Mouse (Mus musculus) embryo, embryonic 11.5 days (tissue): ENCODE measurements around the gene Fam198a.
"Not testable (repeated sequence)": the region's sequence is repeated elsewhere in the genome, so short reads cannot be mapped to it uniquely, and the experiment has no call there.

Source experiments
- DNase-seq: peaks from one replicate; pipeline ENCODE4 v3.0.0-alpha.2; 2012; ENCODE audit warnings: low read depth, low spot score

Fam198a gene

DNA sequence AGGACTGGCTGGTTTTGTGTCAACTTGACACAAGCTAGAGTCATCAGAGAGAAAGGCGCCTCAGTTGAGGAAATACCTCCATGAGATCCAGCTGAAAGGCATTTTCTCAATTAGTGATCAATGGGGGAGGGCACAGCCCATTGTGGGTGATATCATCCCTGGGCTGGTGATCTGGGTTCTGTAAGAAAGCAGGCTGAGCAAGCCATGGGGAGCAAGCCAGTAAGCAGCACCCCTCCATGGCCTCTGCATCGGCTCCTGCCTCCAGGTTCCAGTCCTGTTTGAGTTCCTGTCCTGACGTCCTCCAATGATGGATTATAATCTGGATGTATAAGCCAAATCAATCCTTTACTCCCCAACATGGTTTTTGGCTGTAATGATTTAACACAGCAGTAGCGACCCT lies 70.4 kb downstream of the Fam198a start:
- DNase-seq: not testable (repeated sequence)

DNA sequence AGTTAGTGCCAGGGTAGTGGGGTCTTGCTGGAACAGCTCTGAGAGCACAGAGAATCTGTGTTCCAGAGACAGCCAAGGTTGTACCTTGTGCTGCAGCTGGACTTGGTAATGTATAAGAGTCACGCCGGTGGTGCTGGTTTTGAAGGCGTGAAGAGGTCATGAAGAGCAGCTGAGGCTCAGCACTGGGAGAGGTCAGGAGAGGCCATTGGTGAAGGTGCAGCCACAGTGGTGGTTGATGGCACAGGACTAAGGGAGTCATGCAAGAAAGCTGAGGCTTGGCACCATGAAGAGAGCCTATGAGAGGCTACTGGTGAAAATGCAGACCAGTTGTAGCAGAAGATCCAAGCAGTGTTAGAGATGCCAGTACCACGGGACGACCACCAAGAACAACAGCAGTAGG lies 70.8 kb downstream of the Fam198a start:
- DNase-seq: no peak

DNA sequence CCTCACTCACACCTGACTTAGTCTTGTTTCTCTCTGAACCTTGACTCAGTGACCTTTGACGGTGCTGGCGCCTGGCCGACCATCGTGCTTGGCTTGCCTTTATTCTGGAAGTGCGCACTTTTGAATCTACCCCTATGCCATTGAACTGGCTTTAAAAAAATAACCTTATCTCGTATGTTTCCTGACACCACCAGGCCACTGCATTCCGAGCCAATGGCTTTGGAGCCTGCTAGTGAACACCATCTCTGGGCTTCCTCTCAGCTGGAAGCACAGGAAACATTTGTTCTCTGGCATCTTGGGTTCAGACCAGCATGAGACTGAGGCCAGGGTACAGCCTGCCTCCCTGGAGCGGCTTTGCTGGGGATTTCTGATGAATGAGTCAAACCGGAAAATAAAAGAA lies 72.0 kb downstream of the Fam198a start:
- no peak for DNase-seq

DNA sequence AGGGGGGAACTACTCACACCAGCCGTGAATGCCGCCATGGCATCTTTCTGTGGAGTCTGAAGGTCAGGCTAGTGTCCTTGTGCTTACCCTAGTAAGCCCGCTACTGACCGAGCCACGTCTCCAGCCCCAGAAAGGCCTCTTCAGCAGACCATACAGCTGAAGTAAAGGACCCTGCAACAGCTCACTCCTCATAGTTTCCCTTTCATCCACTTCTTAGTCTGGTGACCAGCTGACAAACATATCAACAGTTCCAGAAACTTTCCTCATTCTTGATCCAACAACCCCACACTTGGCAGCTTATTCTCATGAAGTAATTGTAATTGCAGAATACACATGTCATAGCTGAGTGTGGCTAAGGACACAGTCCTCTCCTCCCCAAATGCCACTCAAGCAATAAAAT lies 73.1 kb downstream of the Fam198a start:
- no peak for DNase-seq

DNA sequence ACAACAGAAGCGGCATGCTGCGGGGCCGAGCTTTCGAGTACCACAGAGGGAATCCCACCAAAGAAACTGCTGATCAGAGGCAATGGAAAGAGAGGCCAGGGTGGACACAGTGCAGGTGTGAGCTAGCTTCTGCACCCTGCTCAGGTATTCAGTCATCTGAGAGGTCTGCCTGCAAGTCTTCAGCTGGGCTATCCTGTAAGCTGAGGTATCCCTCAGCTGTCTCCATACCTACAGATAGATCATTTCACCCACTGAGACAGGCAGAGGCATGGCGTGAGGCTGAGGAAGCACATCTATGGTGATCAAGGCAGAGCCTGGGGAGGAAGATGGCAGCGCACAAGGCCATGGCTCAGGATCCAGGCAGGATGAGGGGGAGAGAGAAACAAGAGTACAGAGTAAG lies 73.6 kb downstream of the Fam198a start:
- no peak for DNase-seq

DNA sequence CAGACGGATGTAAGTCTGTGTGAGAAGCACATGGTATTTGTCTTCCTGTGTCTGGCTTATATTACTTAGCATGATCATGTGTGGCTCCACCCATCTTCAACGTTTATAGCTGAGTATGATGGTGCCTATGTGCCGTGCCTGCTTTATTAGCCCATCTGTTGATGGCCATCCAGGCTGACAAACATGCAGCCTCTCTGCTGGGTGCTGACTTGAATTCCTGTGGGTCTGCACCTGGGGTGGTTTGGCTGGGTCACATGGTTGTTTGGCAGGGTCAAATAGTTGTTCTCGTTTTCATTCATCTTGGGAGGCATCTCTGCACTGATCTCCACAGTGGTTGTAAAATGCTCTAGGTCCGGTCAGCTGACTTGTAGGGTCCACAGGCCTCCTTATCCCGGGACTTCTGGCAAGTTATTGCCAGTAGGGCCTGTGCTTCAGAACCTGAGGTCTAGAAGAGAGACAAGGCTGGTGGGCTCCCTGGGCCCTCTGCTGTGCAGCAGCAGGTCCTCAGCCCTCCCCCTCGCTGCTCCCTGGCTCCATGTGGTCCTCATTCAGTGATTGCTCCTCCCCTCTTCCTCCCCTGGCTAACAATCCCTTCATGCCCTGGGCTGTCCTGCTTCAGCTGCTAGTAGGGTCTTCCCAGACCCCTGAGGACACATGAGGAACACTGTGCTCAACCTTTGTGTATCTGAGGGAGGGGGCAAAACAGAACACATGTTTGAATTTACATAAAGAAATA lies 75.2 kb downstream of the Fam198a start:
- no peak for DNase-seq

DNA sequence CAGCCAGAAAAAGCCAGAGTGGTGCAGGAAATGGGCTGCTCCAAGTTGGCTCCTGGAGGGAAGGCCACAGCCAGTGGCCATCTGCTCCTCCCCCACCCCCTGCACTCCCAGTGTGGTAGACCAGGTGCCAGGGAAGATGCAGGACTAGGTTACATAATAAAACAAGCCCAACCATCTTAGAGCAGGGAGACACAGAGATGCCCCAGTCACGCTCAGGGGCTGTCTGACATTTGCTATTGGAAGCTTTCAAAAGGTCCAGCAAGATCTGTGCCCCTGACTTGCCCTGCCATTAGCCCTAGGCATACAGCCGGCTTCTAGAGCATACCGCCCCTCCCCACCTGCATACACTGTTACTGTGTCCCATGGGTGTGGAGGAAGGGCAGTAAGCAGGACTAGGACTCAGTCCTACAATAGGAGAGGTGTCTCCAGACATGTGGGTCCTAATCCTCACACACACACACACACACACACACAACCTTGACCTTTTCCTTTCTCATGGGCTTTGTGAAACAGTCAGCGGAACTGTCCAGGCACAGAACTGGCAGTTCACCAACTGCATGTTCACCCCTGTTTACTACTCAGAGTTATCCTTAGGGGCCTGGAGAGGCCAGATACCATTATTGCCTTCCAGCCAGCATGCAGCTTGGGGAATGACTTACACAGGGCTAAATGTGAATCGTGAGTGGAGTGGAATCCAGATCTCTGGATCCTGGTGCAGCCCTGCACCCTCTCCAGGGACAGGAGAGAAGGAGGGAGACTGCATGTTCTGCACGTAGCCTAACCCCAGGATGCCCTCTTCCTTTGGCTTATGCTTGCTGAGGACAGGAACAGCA lies 76.5 kb downstream of the Fam198a start:
- no peak for DNase-seq

DNA sequence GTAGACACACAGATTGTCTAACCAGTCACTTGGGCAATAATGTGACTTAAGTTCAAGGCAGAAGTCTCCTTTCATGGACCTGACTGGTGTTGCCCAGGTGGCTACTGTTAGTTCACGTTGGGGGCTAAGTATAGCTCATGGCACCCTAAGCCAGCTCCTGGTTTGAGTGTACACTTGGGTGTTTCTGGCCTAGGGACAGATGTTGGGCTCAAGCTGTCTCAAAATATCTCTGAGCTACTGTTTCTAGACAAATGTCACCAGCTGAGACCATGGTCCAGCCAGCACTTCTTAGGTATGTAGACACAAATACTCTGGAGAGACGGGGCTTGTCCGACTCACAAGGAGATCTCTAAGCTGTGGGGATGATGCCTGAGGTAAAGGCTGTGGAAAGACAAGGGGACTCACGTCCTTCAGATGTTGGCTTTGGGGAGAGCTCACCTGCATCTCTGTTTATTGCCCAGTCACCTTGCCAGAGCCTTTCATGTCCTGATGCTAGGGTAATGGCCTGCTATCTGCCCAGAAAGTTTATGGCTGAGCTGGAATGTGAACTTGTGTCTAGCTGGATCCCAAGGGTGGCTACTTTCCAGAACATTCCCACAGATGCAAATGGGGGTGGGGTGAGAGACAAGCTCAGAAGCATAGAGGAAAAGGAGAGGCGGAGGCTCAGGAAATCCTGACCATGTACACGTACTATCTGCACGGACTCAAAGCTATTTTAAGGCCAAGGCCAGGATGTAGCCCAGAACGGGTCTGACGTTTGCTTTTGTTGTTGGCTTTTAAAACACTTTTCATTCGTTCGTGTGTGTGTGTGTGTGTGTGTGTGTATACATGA lies 77.3 kb downstream of the Fam198a start:
- DNase-seq: no peak

DNA sequence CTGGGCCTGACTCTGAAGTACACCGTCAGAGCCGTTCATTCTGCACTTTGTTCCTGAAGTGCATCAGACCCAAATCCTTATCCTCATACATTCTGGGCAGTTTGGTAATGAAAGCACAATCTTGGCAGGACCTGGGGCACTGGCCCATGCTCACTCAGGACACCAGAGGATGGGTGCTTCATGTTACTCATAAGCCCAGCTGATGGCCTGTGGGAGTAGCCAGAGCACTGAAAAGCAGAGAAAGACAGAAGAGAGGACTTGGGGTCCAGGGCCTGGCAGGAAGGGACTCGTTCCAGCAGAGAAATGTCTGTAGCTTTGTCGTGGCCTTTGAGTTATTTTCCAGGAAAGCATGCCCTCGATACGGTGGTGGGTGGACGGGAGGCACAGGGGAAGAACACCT lies 79.0 kb downstream of the Fam198a start:
- DNase-seq: no peak
